Mouse (Mus musculus) neutrophil, adult 65 days (primary cell): ENCODE data around the gene Klk1b26. TPM values are rescaled to one million over a fixed set of nuclear protein-coding genes. Genes with fewer than 3 reads are reported as not detected.

Experiments
- total RNA-seq: library from RNA; stranded (reverse); gene quantifications from 2 replicates; pipeline ENCODE4 v1.2.4, GENCODE M21; 2023

The Klk1b26 gene
- total RNA-seq, result not detected in 2 replicates

GRCm38 (mm10) chr7:44011868-44012267 lies at the start of gene Klk1b26:
Gene Klk1b26, plus strand, starts transcription at chr7:44012168.

GRCm38 (mm10) chr7:43966451-43966850 lies 45.5 kb upstream of the Klk1b26 start, which contains the start of gene Klk1b1:
Gene Klk1b1, plus strand, starts transcription at chr7:43966751.

GRCm38 (mm10) chr7:43975761-43976160 lies 36.2 kb upstream of the Klk1b26 start, which contains the start of gene Klk1b9:
Gene Klk1b9, plus strand, starts transcription at chr7:43976061.

DNA sequence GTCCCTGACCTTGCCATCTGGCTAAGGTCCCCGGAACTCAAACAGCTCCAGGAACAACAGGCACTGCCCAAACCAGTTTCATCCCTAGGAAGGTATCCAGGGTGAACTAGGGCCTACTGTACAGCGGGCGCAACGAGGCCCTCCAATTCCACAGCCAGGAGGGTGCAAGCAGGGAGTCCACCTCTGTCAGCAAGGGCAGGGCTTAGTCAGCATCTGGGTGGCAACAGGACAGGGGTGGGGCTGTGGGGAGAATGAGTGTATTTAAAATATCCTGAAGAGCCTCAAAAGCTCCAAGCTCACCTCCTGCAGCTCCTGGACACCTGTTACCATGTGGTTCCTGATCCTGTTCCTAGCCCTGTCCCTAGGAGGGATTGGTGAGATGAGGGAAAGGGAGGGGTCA lies 16.4 kb upstream of the Klk1b26 start, which contains the start of gene Klk1b11:
TSS of gene Klk1b11 (plus strand) at position 301 of the 400 bp plus-strand sequence.

GRCm38 (mm10) chr7:44051990-44052389 lies 40.0 kb downstream of the Klk1b26 start, which contains the start of gene Klk1b27:
Gene Klk1b27, plus strand, starts transcription at chr7:44052290.

Other genes with a start within 250 kb of the Klk1b26 start
- not detected in 2 replicates for gene Klk12, start 243.3 kb upstream of the Klk1b26 start, total RNA-seq
- not detected in 2 replicates for gene Klk11, start 237.6 kb upstream of the Klk1b26 start, total RNA-seq
- not detected in 2 replicates for gene Klk10, start 231.1 kb upstream of the Klk1b26 start, total RNA-seq
- not detected in 2 replicates for gene Klk9, start 220.3 kb upstream of the Klk1b26 start, total RNA-seq
- gene Klk8, start 214.6 kb upstream of the Klk1b26 start, total RNA-seq, result 1.4 and 1.7 TPM in 2 replicates
- not detected in 2 replicates for gene Klk7, start 200.9 kb upstream of the Klk1b26 start, total RNA-seq
- not detected in 2 replicates for gene Klk6, start 187.7 kb upstream of the Klk1b26 start, total RNA-seq
- not detected in 2 replicates for gene Klk5, start 170.2 kb upstream of the Klk1b26 start, total RNA-seq
- not detected in 2 replicates for gene Klk4, start 131.0 kb upstream of the Klk1b26 start, total RNA-seq
- gene Klk15, start 78.4 kb upstream of the Klk1b26 start, total RNA-seq, result not detected in 2 replicates
- not detected in 2 replicates for gene Klk1b8, start 61.5 kb upstream of the Klk1b26 start, total RNA-seq
- not detected in 2 replicates for gene Klk1b1, start 45.4 kb upstream of the Klk1b26 start, total RNA-seq
- not detected in 2 replicates for gene Klk1b9, start 36.1 kb upstream of the Klk1b26 start, total RNA-seq
- gene Klk1b11, start 16.3 kb upstream of the Klk1b26 start, total RNA-seq, result not detected in 2 replicates
- gene Klk1b27, start 40.1 kb downstream of the Klk1b26 start, total RNA-seq, result not detected in 2 replicates
- gene Klk1b21, start 90.2 kb downstream of the Klk1b26 start, total RNA-seq, result not detected in 2 replicates
- gene Klk1b22, start 100.5 kb downstream of the Klk1b26 start, total RNA-seq, result not detected in 2 replicates
- not detected in 2 replicates for gene Klk1b16, start 124.6 kb downstream of the Klk1b26 start, total RNA-seq
- not detected in 2 replicates for gene Klk1b24, start 176.1 kb downstream of the Klk1b26 start, total RNA-seq
- not detected in 2 replicates for gene Klk1b3, start 186.0 kb downstream of the Klk1b26 start, total RNA-seq
- gene Klk1b4, start 195.3 kb downstream of the Klk1b26 start, total RNA-seq, result not detected in 2 replicates
- gene Klk1b5, start 203.8 kb downstream of the Klk1b26 start, total RNA-seq, result not detected in 2 replicates
- not detected in 2 replicates for gene Klk1, start 213.2 kb downstream of the Klk1b26 start, total RNA-seq
- gene Gm36864, start 224.0 kb downstream of the Klk1b26 start, total RNA-seq, result not detected in 2 replicates
- gene 1700028J19Rik, start 234.5 kb downstream of the Klk1b26 start, total RNA-seq, result 1.9 and 3.0 TPM in 2 replicates
- 19.9 and 27.3 TPM in 2 replicates for gene 2410002F23Rik, start 234.6 kb downstream of the Klk1b26 start, total RNA-seq
- gene Acp4, start 245.2 kb downstream of the Klk1b26 start, total RNA-seq, result not detected in 2 replicates
- gene Gm15517, start 249.3 kb downstream of the Klk1b26 start, total RNA-seq, result not detected in 2 replicates